9 mouse cellular contexts compared by ENCODE assay signal in genomic region chr11:68807787-68808186, GRCm38 (mm10).
A peak's percentile ranks its signal among the peaks of the same experiment; 100 is the strongest.
DNase-seq lines count a peak whose midpoint lies in the region; ATAC-seq lines count a peak whose summit lies in the region.
"Had no signal": no experiment of that assay in that cellular context is flagged by ENCODE, and none has a peak within 500 bp of the region (broad histone marks: within the 10 kb centered on the region; RNA-seq: fewer than 3 reads in every experiment).

No protein-coding gene starts in this region.

- peak; percentile 73 for DNase-seq in cerebellum, adult 11 months
- DNase-seq in adrenal gland, postnatal 25 days: peak; percentile 73
- peak; percentile 52 to 67 for DNase-seq in left cerebral cortex, postnatal 36 days (ENCODE audit: low spot score in 2 of 2)
- peak; percentile 74 to 93 for DNase-seq in spleen, postnatal 4 days (ENCODE audit: low spot score in 2 of 2)

- H3K4me1 ChIP-seq in embryonic facial prominence, embryonic 12.5 days: no peaks in the 10 kb centered on the region
- H3K4me1 ChIP-seq in hindbrain, embryonic 16.5 days (ENCODE audit: control insufficient read depth, insufficient read depth, low read depth, low read length): no peaks in the 10 kb centered on the region
- H3K4me1 ChIP-seq in midbrain, embryonic 13.5 days (replicated peaks): no peaks in the 10 kb centered on the region
- H3K4me1 ChIP-seq: limb, embryonic 15.5 days had no signal

- no peak overlapping the region for H3K9ac ChIP-seq in embryonic facial prominence, embryonic 12.5 days
- no peak overlapping the region for H3K9ac ChIP-seq in hindbrain, embryonic 16.5 days (ENCODE audit: low read depth, low read length)
- no peak overlapping the region for H3K9ac ChIP-seq in midbrain, embryonic 13.5 days (replicated peaks)
- H3K9ac ChIP-seq: limb, embryonic 15.5 days had no signal

- H3K27me3 ChIP-seq in embryonic facial prominence, embryonic 12.5 days: no peaks in the 10 kb centered on the region
- H3K27me3 ChIP-seq in hindbrain, embryonic 16.5 days (replicated peaks; ENCODE audit: control insufficient read depth, insufficient read depth, low read length): no peaks in the 10 kb centered on the region
- no peaks in the 10 kb centered on the region for H3K27me3 ChIP-seq in midbrain, embryonic 13.5 days
- H3K27me3 ChIP-seq: limb, embryonic 15.5 days had no signal

- H3K9me3 ChIP-seq in embryonic facial prominence, embryonic 12.5 days: no peaks in the 10 kb centered on the region
- H3K9me3 ChIP-seq in hindbrain, embryonic 16.5 days (ENCODE audit: control insufficient read depth, low read length): no peaks in the 10 kb centered on the region
- H3K9me3 ChIP-seq in midbrain, embryonic 13.5 days: no peaks in the 10 kb centered on the region
- H3K9me3 ChIP-seq: limb, embryonic 15.5 days had no signal

- 38% methylated on average over 6 of the region's 6 CpGs for WGBS in embryonic facial prominence, embryonic 12.5 days
- WGBS in hindbrain, embryonic 16.5 days: 37% methylated on average over 6 of the region's 6 CpGs
- WGBS in midbrain, embryonic 13.5 days: 37% methylated on average over 6 of the region's 6 CpGs

- peaks cover 96% of the 10 kb centered on the region for H3K36me3 ChIP-seq in embryonic facial prominence, embryonic 12.5 days
- peaks cover 76% of the 10 kb centered on the region for H3K36me3 ChIP-seq in hindbrain, embryonic 16.5 days (ENCODE audit: control insufficient read depth, insufficient read depth, low read length)
- H3K36me3 ChIP-seq in midbrain, embryonic 13.5 days: peaks cover 96% of the 10 kb centered on the region

- H3K27ac ChIP-seq in embryonic facial prominence, embryonic 12.5 days: no peak overlapping the region
- no peak overlapping the region for H3K27ac ChIP-seq in hindbrain, embryonic 16.5 days (ENCODE audit: low read depth, low read length)
- no peak overlapping the region for H3K27ac ChIP-seq in midbrain, embryonic 13.5 days
- H3K27ac ChIP-seq: limb, embryonic 15.5 days had no signal

- H3K4me3 ChIP-seq in embryonic facial prominence, embryonic 12.5 days: no peak overlapping the region
- H3K4me3 ChIP-seq in hindbrain, embryonic 16.5 days (ENCODE audit: low read length): no peak overlapping the region
- no peak overlapping the region for H3K4me3 ChIP-seq in midbrain, embryonic 13.5 days (replicated peaks)
- H3K4me3 ChIP-seq: limb, embryonic 15.5 days had no signal

- ATAC-seq in cerebellum, adult (ENCODE audit: insufficient number of reproducible peaks, low FRiP score, low TSS enrichment): no peak
- peak; percentile 39; the same call in 1 of the 2 replicates for ATAC-seq in embryonic facial prominence, embryonic 12.5 days (ENCODE audit: insufficient number of reproducible peaks, insufficient read depth, low FRiP score, low TSS enrichment)
- ATAC-seq in hindbrain, embryonic 16.5 days: peak; percentile 20; the same call in 1 of the 2 replicates
- peak; percentile 24; the same call in 1 of the 2 replicates for ATAC-seq in midbrain, embryonic 13.5 days

- no peak overlapping the region for H3K4me2 ChIP-seq in embryonic facial prominence, embryonic 12.5 days (replicated peaks)
- H3K4me2 ChIP-seq in hindbrain, embryonic 16.5 days (ENCODE audit: low read length): no peak overlapping the region
- H3K4me2 ChIP-seq in midbrain, embryonic 13.5 days (replicated peaks): no peak overlapping the region
- H3K4me2 ChIP-seq: limb, embryonic 15.5 days had no signal

- intact Hi-C loops in left cerebral cortex, postnatal 36 days (cut with DNase I): loop anchor here (10.0 kb wide), 2 partner anchors 243 to 323 kb away; no protein-coding TSS in a partner anchor
